Mouse (Mus musculus) MEL (cell line): Measurements from ENCODE around the gene Megf6. TPM values are rescaled to one million over a fixed set of nuclear protein-coding genes. Genes with fewer than 3 reads are reported as not detected.

ENCODE experiments used
- DNase-seq: peaks from one replicate; pipeline ENCODE4 v3.0.0; 2011; ENCODE audit warnings: low read depth, low spot score
- H3K27ac ChIP-seq: 2 replicates; pipeline ENCODE4 v1.5.1; 2012; ENCODE audit warnings: low read depth, mild to moderate bottlenecking, control low read depth, low read length, moderate library complexity; ENCODE audit not compliant: control insufficient read depth
- H3K27me3 ChIP-seq, 2 experiments: fragments of 150-350 bp in 1 of 2; sonication (generic) in 1 of 2; 2 replicates each; pipeline ENCODE4 v1.6.1; 2012; ENCODE audit warnings: low read length in 2 of 2, mild to moderate bottlenecking in 2 of 2, improper control_type of control experiment in 1 of 2, moderate library complexity in 1 of 2; ENCODE audit not compliant: insufficient read depth in 2 of 2, control insufficient read depth in 1 of 2
- H3K36me3 ChIP-seq, 2 experiments: 2 replicates each; pipeline ENCODE4 v1.6.1; 2012 to 2014; ENCODE audit warnings: low read length in 2 of 2, improper control_type of control experiment in 1 of 2, inconsistent platforms in 1 of 2, mild to moderate bottlenecking in 1 of 2; ENCODE audit not compliant: insufficient read depth in 2 of 2, control insufficient read depth in 1 of 2
- H3K4me1 ChIP-seq, 2 experiments: fragments of 150-350 bp in 1 of 2; sonication (generic) in 1 of 2; 2 replicates each; pipeline ENCODE4 v1.6.1; 2012; ENCODE audit warnings: low read length in 2 of 2, improper control_type of control experiment in 1 of 2, mild to moderate bottlenecking in 1 of 2; ENCODE audit not compliant: insufficient read depth in 2 of 2, control insufficient read depth in 1 of 2
- H3K4me3 ChIP-seq, 2 experiments: fragments of 150-350 bp in 1 of 2; sonication (generic) in 1 of 2; 2 replicates each; pipeline ENCODE4 v1.5.1; 2012; ENCODE audit warnings: low read depth in 2 of 2, low read length in 2 of 2, mild to moderate bottlenecking in 2 of 2, moderate library complexity in 2 of 2, control low read depth in 1 of 2, improper control_type of control experiment in 1 of 2; ENCODE audit not compliant: control insufficient read depth in 1 of 2, insufficient read depth in 1 of 2
- H3K79me2 ChIP-seq: 2 replicates; pipeline ENCODE4 v1.6.1; 2012; ENCODE audit warnings: mild to moderate bottlenecking, low read length, moderate library complexity; ENCODE audit not compliant: control insufficient read depth, poor library complexity, insufficient read depth
- H3K9ac ChIP-seq: 2 replicates; pipeline ENCODE4 v1.6.1; 2012; ENCODE audit warnings: low read depth, mild to moderate bottlenecking, control low read depth, low read length, moderate library complexity; ENCODE audit not compliant: control insufficient read depth, poor library complexity, severe bottlenecking
- H3K9me3 ChIP-seq: fragments of 150-350 bp; sonication (generic); replicated peaks from 2 replicates; pipeline ENCODE4 v1.6.1; 2012; ENCODE audit warnings: mild to moderate bottlenecking, low read length, improper control_type of control experiment, moderate library complexity; ENCODE audit not compliant: insufficient read depth
- CTCF ChIP-seq, 3 experiments: IDR thresholded peaks in 2 of 3; conservative IDR thresholded peaks in 1 of 3; 2 replicates each; pipeline ENCODE4 v1.5.1; 2011 to 2012; ENCODE audit warnings: low read length in 3 of 3, low read depth in 2 of 3, mild to moderate bottlenecking in 2 of 3, improper control_type of control experiment in 1 of 3, inconsistent platforms in 1 of 3, mixed read lengths in 1 of 3, moderate library complexity in 1 of 3; ENCODE audit not compliant: control insufficient read depth in 1 of 3, insufficient read depth in 1 of 3, poor library complexity in 1 of 3, severe bottlenecking in 1 of 3
- E2F4 ChIP-seq: IDR thresholded peaks from 2 replicates; pipeline ENCODE4 v1.6.1; 2011; ENCODE audit warnings: low read depth, low read length, improper control_type of control experiment, borderline replicate concordance
- ETS1 ChIP-seq: IDR thresholded peaks from 2 replicates; pipeline ENCODE4 v1.6.1; 2012; ENCODE audit warnings: low read depth, mild to moderate bottlenecking, inconsistent platforms, low read length, improper control_type of control experiment, moderate library complexity
- JUND ChIP-seq: IDR thresholded peaks from 2 replicates; pipeline ENCODE4 v1.6.1; 2011; ENCODE audit warnings: low read depth, mild to moderate bottlenecking, improper control_type of control experiment, low read length
- MAZ ChIP-seq: IDR thresholded peaks from 2 replicates; pipeline ENCODE4 v1.6.1; 2012; ENCODE audit warnings: low read depth, mild to moderate bottlenecking, inconsistent platforms, low read length, improper control_type of control experiment
- MYB ChIP-seq: IDR thresholded peaks from 2 replicates; pipeline ENCODE4 v1.6.1; 2011; ENCODE audit warnings: mild to moderate bottlenecking, low read depth, low read length, improper control_type of control experiment
- NELFE ChIP-seq: IDR thresholded peaks from 2 replicates; pipeline ENCODE4 v1.6.1; 2011; ENCODE audit warnings: low read depth, low read length, improper control_type of control experiment
- POLR2AphosphoS2 ChIP-seq: IDR thresholded peaks from 2 replicates; pipeline ENCODE4 v1.6.1; 2011; ENCODE audit warnings: low read length, improper control_type of control experiment
- POLR2AphosphoS5 ChIP-seq: IDR thresholded peaks from 2 replicates; pipeline ENCODE4 v1.6.1; 2012; ENCODE audit warnings: low read depth, borderline replicate concordance, mild to moderate bottlenecking, inconsistent platforms, low read length, moderate library complexity, mixed read lengths
- RAD21 ChIP-seq: IDR thresholded peaks from 2 replicates; pipeline ENCODE4 v1.6.1; 2011; ENCODE audit warnings: mild to moderate bottlenecking, low read depth, low read length, improper control_type of control experiment
- SMC3 ChIP-seq: IDR thresholded peaks from 2 replicates; pipeline ENCODE4 v1.6.1; 2011; ENCODE audit warnings: low read depth, low read length, improper control_type of control experiment
- TAL1 ChIP-seq: IDR thresholded peaks from 2 replicates; pipeline ENCODE4 v1.6.1; 2012; ENCODE audit warnings: mild to moderate bottlenecking, inconsistent platforms, low read length, moderate library complexity, mixed read lengths
- TBP ChIP-seq: IDR thresholded peaks from 2 replicates; pipeline ENCODE4 v1.8.0; 2011; ENCODE audit warnings: low read depth, low read length, improper control_type of control experiment
- UBTF ChIP-seq: IDR thresholded peaks from 2 replicates; pipeline ENCODE4 v1.6.1; 2012; ENCODE audit warnings: low read depth, mild to moderate bottlenecking, inconsistent platforms, low read length, improper control_type of control experiment, moderate library complexity, borderline replicate concordance; ENCODE audit not compliant: insufficient read depth
- USF1 ChIP-seq: IDR thresholded peaks from 2 replicates; pipeline ENCODE4 v1.6.1; 2014; ENCODE audit warnings: low read depth, mild to moderate bottlenecking, inconsistent platforms, low read length, improper control_type of control experiment, moderate library complexity
- ZKSCAN1 ChIP-seq: IDR thresholded peaks from 2 replicates; pipeline ENCODE4 v1.6.1; 2012; ENCODE audit warnings: low read depth, mild to moderate bottlenecking, inconsistent platforms, low read length, improper control_type of control experiment, moderate library complexity
- polyA plus RNA-seq, 2 experiments: library from polyadenylated mRNA; stranded (reverse) in 1 of 2; unstranded in 1 of 2; fragments of >175 nt in 1 of 2; fragments of >200 nt in 1 of 2; gene quantifications; 2 replicates each; pipeline versions ENCODE4 v1.2.1 to v1.2.4; 2012; ENCODE audit warnings: low replicate concordance in 2 of 2, low read depth in 1 of 2; ENCODE audit not compliant: insufficient read length in 2 of 2, insufficient read depth in 1 of 2, missing spikeins in 1 of 2
- total RNA-seq: library from RNA; depleted of rRNA; stranded (reverse); fragments of 300-350 nt; gene quantifications from 2 replicates; pipeline ENCODE4 v1.2.3, GENCODE M21; 2012

The Megf6 gene
- total and polyA plus RNA-seq, 3 experiments: 0.07 to 0.12 TPM; not detected in 1

GRCm38 (mm10) chr4:154273000-154273399 lies 102.5 kb downstream of the Megf6 start:
- Histone ChIP-seq H3K9me3 (no peaks in the 10 kb centered on the region), H3K79me2 (no peaks in the 10 kb centered on the region), H3K9ac (no peak overlapping the region), H3K27ac (no peak overlapping the region), H3K4me3 (no peak overlapping the region), H3K36me3 (no peaks in the 10 kb centered on the region), H3K27me3 (no peaks in the 10 kb centered on the region), H3K4me1 (no peaks in the 10 kb centered on the region)
- DNase-seq: peak; percentile 35
- peak in 2 of 3 experiments; percentile 41 to 56; a peak in 4 of 6 replicates for TF ChIP-seq CTCF (IDR thresholded peaks at IDR 0.05 in 2 of 3, conservative IDR thresholded peaks at IDR 0.05 in 1 of 3; ENCODE audit: control insufficient read depth in 1 of 3, insufficient read depth in 1 of 3, low read depth in 2 of 3, low read length in 3 of 3, poor library complexity in 1 of 3, severe bottlenecking in 1 of 3)
- TF ChIP-seq SMC3: peak; percentile 30; the same call in 1 of the 2 replicates
- TF ChIP-seq RAD21: peak; percentile 29
- no peak for TF ChIP-seq TBP
- no peak for TF ChIP-seq ZKSCAN1

- Histone ChIP-seq H3K9ac (no peak overlapping the region), H3K4me1 (no peaks in the 10 kb centered on the region), H3K9me3 (no peaks in the 10 kb centered on the region), H3K4me3 (no peak overlapping the region), H3K27me3 (no peaks in the 10 kb centered on the region), H3K27ac (no peak overlapping the region), H3K79me2 (no peaks in the 10 kb centered on the region), H3K36me3 (no peaks in the 10 kb centered on the region)
- DNase-seq: no peak
- TF ChIP-seq SMC3 (no peak), E2F4 (no peak), USF1 (no peak), MYB (no peak), ETS1 (no peak), POLR2AphosphoS5 (no peak), CTCF (IDR thresholded peaks at IDR 0.05 in 2 of 3, conservative IDR thresholded peaks at IDR 0.05 in 1 of 3; ENCODE audit: control insufficient read depth in 1 of 3, insufficient read depth in 1 of 3, low read depth in 2 of 3, low read length in 3 of 3, poor library complexity in 1 of 3, severe bottlenecking in 1 of 3) (no peak)
Observed at GRCm38 (mm10) chr4:154279481-154279880, 109.0 kb downstream of the Megf6 start.

- H3K9me3 ChIP-seq: no peaks in the 10 kb centered on the region
- no peak for TF ChIP-seq NELFE
- TF ChIP-seq JUND: no peak
- no peak for TF ChIP-seq TAL1
- TF ChIP-seq MYB: no peak
- no peak for TF ChIP-seq POLR2AphosphoS2
- TF ChIP-seq UBTF: no peak
- no peak for TF ChIP-seq MAZ
- H3K27ac ChIP-seq: no peak overlapping the region
- no peak overlapping the region for H3K9ac ChIP-seq
- H3K4me1 ChIP-seq: no peaks in the 10 kb centered on the region
- no peak overlapping the region for H3K4me3 ChIP-seq
- no peak for DNase-seq
- H3K79me2 ChIP-seq: no peaks in the 10 kb centered on the region
- H3K27me3 ChIP-seq: no peaks in the 10 kb centered on the region
- H3K36me3 ChIP-seq: no peaks in the 10 kb centered on the region
Observed at GRCm38 (mm10) chr4:154283671-154284070, 113.1 kb downstream of the Megf6 start.
